Mouse (Mus musculus) mammary gland, adult 2 months (tissue): ENCODE results near the gene 2010106E10Rik. TPM values are rescaled to one million over a fixed set of nuclear protein-coding genes. Genes with fewer than 3 reads are reported as not detected.

Source experiments
- polyA plus RNA-seq: library from polyadenylated mRNA; depleted of rRNA; stranded (reverse); fragments of >200 nt; gene quantifications from 2 replicates; pipeline ENCODE4 v1.2.3, GENCODE M21; 2012; ENCODE audit warnings: low replicate concordance; rRNA removed

The 2010106E10Rik gene
- not detected in 2 replicates for polyA plus RNA-seq

DNA sequence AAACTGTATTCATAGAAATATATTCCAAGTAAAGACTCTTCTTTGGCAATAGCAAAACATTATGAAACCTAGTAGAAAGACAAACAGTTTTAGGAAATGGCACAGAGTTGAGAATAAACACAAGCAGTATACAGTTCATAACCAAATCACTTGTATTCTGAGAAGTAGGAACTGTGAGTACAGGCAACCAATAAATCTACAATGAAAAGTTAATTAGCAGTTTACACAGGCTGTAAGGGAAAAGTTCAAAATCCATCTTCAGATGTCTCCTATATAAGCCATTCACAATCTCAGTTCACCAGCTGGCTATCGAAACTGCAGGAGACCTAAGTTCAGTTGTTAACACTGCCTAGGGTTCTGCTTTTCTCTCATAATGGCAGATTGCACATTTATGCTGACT lies at the start of gene 2010106E10Rik:
Gene 2010106E10Rik (plus strand): TSS at position 301 of the 400 bp plus-strand sequence.

DNA sequence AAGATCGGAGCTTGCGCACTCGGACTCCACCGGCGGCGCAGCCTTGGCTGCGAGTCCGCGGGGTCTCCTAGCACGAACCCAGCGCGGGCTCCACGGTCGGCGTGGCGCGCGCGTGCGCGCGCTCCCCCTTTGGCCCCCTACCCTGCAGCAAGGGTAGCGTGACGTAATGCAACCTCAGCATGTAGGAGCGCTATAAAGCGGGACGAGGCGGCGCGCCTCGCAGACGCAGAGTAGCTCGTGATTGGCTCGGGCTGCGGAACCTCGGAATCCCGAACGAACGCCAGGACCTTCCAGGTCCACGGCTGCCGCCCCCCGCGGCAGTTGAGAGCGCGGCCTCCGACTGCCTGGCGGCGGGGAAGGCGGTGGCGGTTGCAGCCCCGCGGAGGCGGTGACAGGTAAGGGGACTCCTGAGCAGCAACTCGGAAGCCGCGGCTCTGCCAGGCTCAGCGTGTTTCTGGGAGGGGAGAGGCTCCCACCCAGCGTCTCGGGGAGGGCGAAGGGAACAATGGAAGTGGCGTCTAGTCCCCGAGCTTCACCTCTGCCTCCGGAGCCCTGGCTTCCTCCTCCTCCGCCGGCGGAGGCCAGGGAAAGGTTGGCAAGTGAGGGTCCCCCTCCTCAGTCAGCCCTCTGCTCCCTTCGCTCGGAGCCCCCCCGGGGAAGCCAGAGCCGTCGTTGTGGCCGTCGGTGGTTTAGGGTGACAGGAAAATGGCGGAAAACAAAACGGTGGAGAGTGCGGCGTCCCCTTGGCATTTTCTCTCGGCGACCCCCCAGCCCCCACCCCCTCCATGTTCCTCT lies 105.6 kb downstream of the 2010106E10Rik start, which contains the start of gene Zfp711:
Gene Zfp711 (plus strand): TSS at position 16 of the 795 bp plus-strand sequence.

Other genes starting within 250 kb of the 2010106E10Rik start
- gene Apool, start 183.9 kb upstream of the 2010106E10Rik start, polyA plus RNA-seq, result 2.2 and 9.5 TPM in 2 replicates
- not detected in 2 replicates for gene Satl1, start 88.5 kb upstream of the 2010106E10Rik start, polyA plus RNA-seq
- 0.06 TPM in 1 of 2 replicates, not detected in the other for gene Zfp711, start 105.3 kb downstream of the 2010106E10Rik start, polyA plus RNA-seq
- 0.50 and 1.5 TPM in 2 replicates for gene Pof1b, start 203.4 kb downstream of the 2010106E10Rik start, polyA plus RNA-seq